Mouse (Mus musculus): ENCODE results near the gene Gtsf1l. TPM values are rescaled to one million over a fixed set of nuclear protein-coding genes. Genes with fewer than 3 reads are reported as not detected.

The Gtsf1l gene
- polyA plus RNA-seq, 1 experiment from 2014 or later, result 0.29 TPM

- no peaks in the 10 kb centered on the region for H3K36me3 ChIP-seq (ENCODE audit: control insufficient read depth, insufficient read depth, low read length)
- no peaks in the 10 kb centered on the region for H3K4me1 ChIP-seq (ENCODE audit: control insufficient read depth, insufficient read depth, low read length)
- 49% methylated on average over 8 of the region's 8 CpGs for WGBS
- H3K9ac ChIP-seq (ENCODE audit: low read length), result no peak overlapping the region
- H3K4me2 ChIP-seq (ENCODE audit: low read depth), result no peak overlapping the region
- H3K9me3 ChIP-seq (ENCODE audit: control insufficient read depth, low read length), result no peaks in the 10 kb centered on the region
- no peaks in the 10 kb centered on the region for H3K27me3 ChIP-seq (ENCODE audit: control insufficient read depth, insufficient read depth, low read length)
- no peak overlapping the region for H3K4me3 ChIP-seq (ENCODE audit: low read depth, low read length)
- ATAC-seq (ENCODE audit: insufficient read depth, low FRiP score, low TSS enrichment), result no peak
- no peak overlapping the region for H3K27ac ChIP-seq (ENCODE audit: low read depth, low read length)
- DNase-seq (ENCODE audit: low spot score), result no peak
Measured at GRCm38 (mm10) chr2:163099919-163100318, 12.3 kb upstream of the Gtsf1l start.

DNA sequence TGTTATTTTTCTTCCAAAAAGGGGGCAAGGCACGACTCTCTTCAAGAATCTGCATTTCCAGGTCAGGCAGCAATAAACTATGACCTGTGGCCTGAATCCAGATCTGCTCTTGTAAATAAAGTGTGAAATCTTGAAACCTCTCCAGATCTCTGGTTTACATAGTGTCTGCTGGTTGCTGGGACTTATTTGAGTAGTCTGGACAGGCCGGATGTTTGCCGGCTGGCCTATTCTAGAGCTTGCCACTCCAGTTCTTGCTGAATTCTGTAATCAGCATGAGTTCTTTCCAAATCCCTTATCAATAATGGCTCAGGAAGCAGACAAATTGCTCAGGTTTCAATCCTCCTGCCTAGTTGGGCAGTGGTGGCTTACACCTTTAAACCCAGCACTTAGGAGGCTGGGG lies 8.1 kb upstream of the Gtsf1l start:
- H3K4me3 ChIP-seq (ENCODE audit: low read depth, low read length), result no peak overlapping the region
- H3K27ac ChIP-seq (ENCODE audit: low read depth, low read length), result no peak overlapping the region
- DNase-seq (ENCODE audit: low spot score), result no peak
- no peaks in the 10 kb centered on the region for H3K9me3 ChIP-seq (ENCODE audit: control insufficient read depth, low read length)
- H3K27me3 ChIP-seq (ENCODE audit: control insufficient read depth, insufficient read depth, low read length), result no peaks in the 10 kb centered on the region
- 78% methylated on average over 3 of the region's 3 CpGs for WGBS
- no peak overlapping the region for H3K4me2 ChIP-seq (ENCODE audit: low read depth)
- H3K4me1 ChIP-seq (ENCODE audit: control insufficient read depth, insufficient read depth, low read length), result no peaks in the 10 kb centered on the region
- no peak overlapping the region for H3K9ac ChIP-seq (ENCODE audit: low read length)
- H3K36me3 ChIP-seq (ENCODE audit: control insufficient read depth, insufficient read depth, low read length), result no peaks in the 10 kb centered on the region
- no peak for ATAC-seq (ENCODE audit: insufficient read depth, low FRiP score, low TSS enrichment)

DNA sequence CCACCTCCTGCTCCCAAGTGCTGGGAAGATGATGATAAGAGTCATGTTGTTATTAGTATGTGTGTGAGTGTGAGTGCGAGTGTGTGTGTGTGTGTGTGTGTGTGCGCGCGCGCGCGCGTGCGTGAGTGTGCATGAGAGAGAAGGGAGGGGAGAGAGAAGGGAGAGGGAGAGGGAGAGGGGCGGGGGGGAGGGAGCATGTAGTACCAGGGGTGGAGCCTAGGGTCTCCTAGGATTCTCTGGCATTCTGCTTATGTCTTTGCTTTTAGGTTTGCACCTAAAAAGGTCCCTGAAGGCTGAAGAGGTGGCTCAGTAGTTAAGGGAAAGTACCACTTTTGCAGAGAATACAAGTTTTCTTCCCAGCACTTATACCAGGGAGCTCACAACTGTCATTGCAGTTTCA lies 7.3 kb upstream of the Gtsf1l start:
- Histone ChIP-seq H3K9me3 (ENCODE audit: control insufficient read depth, low read length) (no peaks in the 10 kb centered on the region), H3K27me3 (ENCODE audit: control insufficient read depth, insufficient read depth, low read length) (no peaks in the 10 kb centered on the region), H3K4me2 (ENCODE audit: low read depth) (no peak overlapping the region), H3K36me3 (ENCODE audit: control insufficient read depth, insufficient read depth, low read length) (no peaks in the 10 kb centered on the region), H3K4me1 (ENCODE audit: control insufficient read depth, insufficient read depth, low read length) (no peaks in the 10 kb centered on the region), H3K9ac (ENCODE audit: low read length) (no peak overlapping the region), H3K4me3 (ENCODE audit: low read depth, low read length) (no peak overlapping the region), H3K27ac (ENCODE audit: low read depth, low read length) (no peak overlapping the region)
- ATAC-seq (ENCODE audit: insufficient read depth, low FRiP score, low TSS enrichment) (no peak), DNase-seq (ENCODE audit: low spot score) (no peak)
- 95% methylated on average over 10 of the region's 10 CpGs for WGBS

- DNase-seq (ENCODE audit: low spot score) (no peak), ATAC-seq (ENCODE audit: insufficient read depth, low FRiP score, low TSS enrichment) (no peak)
- Histone ChIP-seq H3K27ac (ENCODE audit: low read depth, low read length) (no peak overlapping the region), H3K4me2 (ENCODE audit: low read depth) (no peak overlapping the region), H3K4me3 (ENCODE audit: low read depth, low read length) (no peak overlapping the region), H3K27me3 (ENCODE audit: control insufficient read depth, insufficient read depth, low read length) (no peaks in the 10 kb centered on the region), H3K36me3 (ENCODE audit: control insufficient read depth, insufficient read depth, low read length) (no peaks in the 10 kb centered on the region), H3K9me3 (ENCODE audit: control insufficient read depth, low read length) (no peaks in the 10 kb centered on the region), H3K9ac (ENCODE audit: low read length) (no peak overlapping the region), H3K4me1 (ENCODE audit: control insufficient read depth, insufficient read depth, low read length) (no peaks in the 10 kb centered on the region)
- WGBS, result 76% methylated on average over 5 of the region's 5 CpGs
Measured at GRCm38 (mm10) chr2:163089475-163090123, 1.9 kb upstream of the Gtsf1l start.

GRCm38 (mm10) chr2:163086561-163086960 lies 1.1 kb downstream of the Gtsf1l start:
- no peak overlapping the region for H3K4me2 ChIP-seq (ENCODE audit: low read depth)
- no peaks in the 10 kb centered on the region for H3K4me1 ChIP-seq (ENCODE audit: control insufficient read depth, insufficient read depth, low read length)
- H3K9ac ChIP-seq (ENCODE audit: low read length), result no peak overlapping the region
- no peak overlapping the region for H3K4me3 ChIP-seq (ENCODE audit: low read depth, low read length)
- ATAC-seq (ENCODE audit: insufficient read depth, low FRiP score, low TSS enrichment), result no peak
- WGBS, result 83% methylated on average over 8 of the region's 8 CpGs
- no peaks in the 10 kb centered on the region for H3K27me3 ChIP-seq (ENCODE audit: control insufficient read depth, insufficient read depth, low read length)
- H3K36me3 ChIP-seq (ENCODE audit: control insufficient read depth, insufficient read depth, low read length), result no peaks in the 10 kb centered on the region
- H3K9me3 ChIP-seq (ENCODE audit: control insufficient read depth, low read length), result no peaks in the 10 kb centered on the region
- H3K27ac ChIP-seq (ENCODE audit: low read depth, low read length), result no peak overlapping the region
- DNase-seq (ENCODE audit: low spot score), result no peak

- ATAC-seq (ENCODE audit: insufficient read depth, low FRiP score, low TSS enrichment), result no peak
- H3K27ac ChIP-seq (ENCODE audit: low read depth, low read length), result no peak overlapping the region
- no peak overlapping the region for H3K4me3 ChIP-seq (ENCODE audit: low read depth, low read length)
- WGBS, result 89% methylated on average over 6 of the region's 6 CpGs
- H3K9me3 ChIP-seq (ENCODE audit: control insufficient read depth, low read length), result no peaks in the 10 kb centered on the region
- no peaks in the 10 kb centered on the region for H3K27me3 ChIP-seq (ENCODE audit: control insufficient read depth, insufficient read depth, low read length)
- no peak overlapping the region for H3K9ac ChIP-seq (ENCODE audit: low read length)
- H3K4me1 ChIP-seq (ENCODE audit: control insufficient read depth, insufficient read depth, low read length), result no peaks in the 10 kb centered on the region
- no peaks in the 10 kb centered on the region for H3K36me3 ChIP-seq (ENCODE audit: control insufficient read depth, insufficient read depth, low read length)
- H3K4me2 ChIP-seq (ENCODE audit: low read depth), result no peak overlapping the region
- DNase-seq (ENCODE audit: low spot score), result no peak
Measured at GRCm38 (mm10) chr2:163085047-163085446, 2.6 kb downstream of the Gtsf1l start.

DNA sequence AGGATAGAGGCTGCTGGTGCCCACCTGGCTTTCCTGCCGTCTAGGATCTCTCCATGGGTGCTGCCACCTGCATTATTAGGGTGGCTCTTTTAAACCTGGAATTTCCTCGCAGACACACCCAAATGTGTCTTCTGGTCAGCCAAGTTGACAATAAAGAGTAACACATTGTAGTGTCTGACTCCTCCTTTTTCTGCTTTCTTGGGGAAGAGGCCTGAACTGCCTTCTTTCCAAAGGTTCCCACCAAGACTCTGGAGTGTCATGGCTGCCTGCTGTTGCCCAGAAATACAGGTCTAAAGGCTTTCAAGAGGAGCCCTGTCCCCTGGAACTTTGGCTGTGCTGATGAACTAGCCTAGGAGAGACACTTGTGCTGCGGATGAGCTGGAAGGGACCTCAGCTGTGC lies 3.1 kb downstream of the Gtsf1l start:
- no peak for ATAC-seq (ENCODE audit: insufficient read depth, low FRiP score, low TSS enrichment)
- 91% methylated on average over 3 of the region's 3 CpGs for WGBS

DNA sequence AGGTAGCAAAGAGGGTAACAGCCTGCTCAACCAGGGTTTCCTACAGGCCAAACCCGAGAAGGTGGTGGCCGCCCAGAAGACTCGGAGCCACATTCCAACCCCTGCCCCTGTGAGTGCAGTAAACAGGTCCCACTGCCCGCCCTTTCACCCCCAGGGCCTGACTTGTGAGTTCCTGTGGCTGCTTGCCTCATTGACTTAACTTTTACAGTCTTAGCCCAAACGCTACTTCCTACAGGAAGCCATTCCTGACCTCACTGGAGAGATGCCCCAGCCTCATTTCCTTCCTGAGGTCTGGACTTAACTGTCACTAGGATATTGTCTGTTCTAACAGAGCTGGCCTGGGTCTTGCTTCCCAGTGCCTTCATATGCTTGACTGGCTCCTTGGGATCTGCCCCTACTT lies 5.1 kb downstream of the Gtsf1l start:
- no peaks in the 10 kb centered on the region for H3K27me3 ChIP-seq (ENCODE audit: control insufficient read depth, insufficient read depth, low read length)
- H3K4me1 ChIP-seq (ENCODE audit: control insufficient read depth, insufficient read depth, low read length), result no peaks in the 10 kb centered on the region
- WGBS, result 85% methylated on average over 5 of the region's 5 CpGs
- no peak for ATAC-seq (ENCODE audit: insufficient read depth, low FRiP score, low TSS enrichment)
- H3K9ac ChIP-seq (ENCODE audit: low read length), result no peak overlapping the region
- no peaks in the 10 kb centered on the region for H3K9me3 ChIP-seq (ENCODE audit: control insufficient read depth, low read length)
- DNase-seq (ENCODE audit: low spot score), result no peak
- no peak overlapping the region for H3K27ac ChIP-seq (ENCODE audit: low read depth, low read length)
- H3K4me3 ChIP-seq (ENCODE audit: low read depth, low read length), result no peak overlapping the region
- no peak overlapping the region for H3K4me2 ChIP-seq (ENCODE audit: low read depth)
- H3K36me3 ChIP-seq (ENCODE audit: control insufficient read depth, insufficient read depth, low read length), result no peaks in the 10 kb centered on the region

More for the DNA sequence above, 3.1 kb downstream of the Gtsf1l start:
- no peak overlapping the region for H3K4me3 ChIP-seq (ENCODE audit: low read depth, low read length)
- no peaks in the 10 kb centered on the region for H3K36me3 ChIP-seq (ENCODE audit: control insufficient read depth, insufficient read depth, low read length)
- H3K9me3 ChIP-seq (ENCODE audit: control insufficient read depth, low read length), result no peaks in the 10 kb centered on the region
- H3K4me1 ChIP-seq (ENCODE audit: control insufficient read depth, insufficient read depth, low read length), result no peaks in the 10 kb centered on the region
- DNase-seq (ENCODE audit: low spot score), result no peak
- H3K9ac ChIP-seq (ENCODE audit: low read length), result no peak overlapping the region
- H3K4me2 ChIP-seq (ENCODE audit: low read depth), result no peak overlapping the region
- H3K27ac ChIP-seq (ENCODE audit: low read depth, low read length), result no peak overlapping the region
- no peaks in the 10 kb centered on the region for H3K27me3 ChIP-seq (ENCODE audit: control insufficient read depth, insufficient read depth, low read length)

DNA sequence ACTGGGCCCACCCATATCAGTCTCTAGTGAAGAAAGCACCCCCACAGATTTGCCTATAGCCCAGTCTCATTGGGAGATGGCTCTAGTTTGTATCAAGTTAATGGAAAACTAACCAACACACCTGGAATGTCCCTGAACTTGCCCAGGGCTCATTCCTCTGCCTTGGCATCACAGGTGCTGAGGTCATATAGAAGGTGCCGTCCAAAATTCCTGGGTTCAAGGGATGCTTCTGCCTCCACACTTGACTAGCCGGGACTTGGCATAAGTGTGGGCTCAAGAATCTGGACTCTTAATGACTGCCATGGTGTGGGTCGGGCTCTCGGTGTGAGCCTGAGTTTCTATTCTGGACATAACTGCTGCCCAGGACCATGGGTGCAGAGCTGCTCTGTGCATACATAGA lies 8.6 kb downstream of the Gtsf1l start:
- DNase-seq (ENCODE audit: low spot score) (no peak), ATAC-seq (ENCODE audit: insufficient read depth, low FRiP score, low TSS enrichment) (no peak)
- Histone ChIP-seq H3K36me3 (ENCODE audit: control insufficient read depth, insufficient read depth, low read length) (peaks cover 3% of the 10 kb centered on the region; the same call in 1 of the 2 replicates), H3K4me3 (ENCODE audit: low read depth, low read length) (no peak overlapping the region), H3K4me1 (ENCODE audit: control insufficient read depth, insufficient read depth, low read length) (no peaks in the 10 kb centered on the region), H3K9me3 (ENCODE audit: control insufficient read depth, low read length) (no peaks in the 10 kb centered on the region), H3K27me3 (ENCODE audit: control insufficient read depth, insufficient read depth, low read length) (no peaks in the 10 kb centered on the region), H3K4me2 (ENCODE audit: low read depth) (no peak overlapping the region), H3K9ac (ENCODE audit: low read length) (no peak overlapping the region), H3K27ac (ENCODE audit: low read depth, low read length) (no peak overlapping the region)
- WGBS, result 97% methylated on average over 4 of the region's 4 CpGs

Data from neural tube, embryonic 11.5 days (tissue).